Mouse (Mus musculus): ENCODE results near the gene Mbip.

The Mbip gene

GRCm38 (mm10) chr12:56295160-56295559, 50.5 kb downstream of the Mbip start:
- DNase-seq (ENCODE audit: extremely low spot score, low spot score) = no peak

- no peak for DNase-seq (ENCODE audit: extremely low spot score, low spot score)
Observed at GRCm38 (mm10) chr12:56288548-56288947, 57.1 kb downstream of the Mbip start.

- DNase-seq (ENCODE audit: extremely low spot score, low spot score) = no peak
Observed at GRCm38 (mm10) chr12:56286828-56287227, 58.9 kb downstream of the Mbip start.

GRCm38 (mm10) chr12:56284210-56284609, 61.5 kb downstream of the Mbip start:
- DNase-seq (ENCODE audit: extremely low spot score, low spot score) = no peak

DNA sequence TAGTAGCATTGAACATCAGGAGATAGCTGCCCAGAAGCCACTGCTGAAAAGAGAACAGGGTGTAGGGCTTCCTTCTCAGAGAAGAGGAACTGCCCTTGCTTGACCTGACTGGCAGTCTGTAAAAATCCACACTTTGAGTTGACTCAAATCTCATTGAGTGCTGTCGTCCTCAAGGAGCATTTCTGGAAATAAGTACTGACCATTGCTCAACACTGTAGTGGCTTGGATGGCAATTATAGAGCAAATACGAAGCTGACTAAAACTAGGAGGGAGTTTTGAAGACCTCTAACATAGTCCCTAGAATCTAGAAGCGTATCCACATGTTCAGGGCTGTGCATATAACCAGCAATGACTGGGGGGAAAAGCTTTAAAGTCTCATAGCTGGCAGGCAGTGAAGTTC, 64.0 kb downstream of the Mbip start:
- DNase-seq (ENCODE audit: extremely low spot score, low spot score) = no peak
